Mouse (Mus musculus) kidney, embryonic 16.5 days (tissue): ENCODE results near the gene Ntng1. TPM values are rescaled to one million over a fixed set of nuclear protein-coding genes. Genes with fewer than 3 reads are reported as not detected.

ENCODE experiments used
- ATAC-seq: fragments of 200-750 bp; cut with Nextera tagmentation; 2 replicates; pipeline ENCODE4 v1.8.0; 2017; ENCODE audit warnings: moderate TSS enrichment; ENCODE audit not compliant: low FRiP score, low TSS enrichment
- H3K27ac ChIP-seq: fragments of 300-500 bp; sonication (generic); 2 replicates; pipeline ENCODE4 v1.5.1; 2014; ENCODE audit warnings: low read length
- H3K27me3 ChIP-seq: fragments of 300-500 bp; sonication (generic); 2 replicates; pipeline ENCODE4 v1.6.1; 2014; ENCODE audit warnings: low read length, control low read depth, mixed read lengths; ENCODE audit not compliant: insufficient read depth
- H3K36me3 ChIP-seq: fragments of 300-500 bp; sonication (generic); 2 replicates; pipeline ENCODE4 v1.6.1; 2014; ENCODE audit warnings: low read length, control low read depth, mixed read lengths; ENCODE audit not compliant: insufficient read depth
- H3K4me1 ChIP-seq: fragments of 300-500 bp; sonication (generic); 2 replicates; pipeline ENCODE4 v1.6.1; 2014; ENCODE audit warnings: low read length, control low read depth, mixed read lengths; ENCODE audit not compliant: insufficient read depth
- H3K4me2 ChIP-seq: fragments of 300-500 bp; sonication (generic); replicated peaks from 2 replicates; pipeline ENCODE4 v1.6.1; 2014; ENCODE audit warnings: low read depth, low read length
- H3K4me3 ChIP-seq: fragments of 300-500 bp; sonication (generic); 2 replicates; pipeline ENCODE4 v1.5.1; 2014; ENCODE audit warnings: mild to moderate bottlenecking, low read length
- H3K9ac ChIP-seq: fragments of 300-500 bp; sonication (generic); replicated peaks from 2 replicates; pipeline ENCODE4 v1.6.1; 2014; ENCODE audit warnings: low read length
- H3K9me3 ChIP-seq: fragments of 300-500 bp; sonication (generic); 2 replicates; pipeline ENCODE4 v1.6.1; 2016; ENCODE audit warnings: low read length, control low read depth
- WGBS: fragments of 180-500 bp; shearing (Covaris S2); extraction: QIAGEN DNeasy Blood & Tissue Kit; methylation state at CpG from one replicate; pipeline ENCODE4 v1.1.7; 2014; 5-methylcytosine and 5-hydroxymethylcytosine counted together
- polyA plus RNA-seq: library from polyadenylated mRNA; unstranded; fragments of >200 nt; fragmentation: Nextera tagmentation; extraction: Ambion mirVana; gene quantifications from 2 replicates; pipeline ENCODE4 v1.2.1, GENCODE M21; 2015

Ntng1 gene
- 1.0 and 1.1 TPM in 2 replicates for polyA plus RNA-seq

DNA sequence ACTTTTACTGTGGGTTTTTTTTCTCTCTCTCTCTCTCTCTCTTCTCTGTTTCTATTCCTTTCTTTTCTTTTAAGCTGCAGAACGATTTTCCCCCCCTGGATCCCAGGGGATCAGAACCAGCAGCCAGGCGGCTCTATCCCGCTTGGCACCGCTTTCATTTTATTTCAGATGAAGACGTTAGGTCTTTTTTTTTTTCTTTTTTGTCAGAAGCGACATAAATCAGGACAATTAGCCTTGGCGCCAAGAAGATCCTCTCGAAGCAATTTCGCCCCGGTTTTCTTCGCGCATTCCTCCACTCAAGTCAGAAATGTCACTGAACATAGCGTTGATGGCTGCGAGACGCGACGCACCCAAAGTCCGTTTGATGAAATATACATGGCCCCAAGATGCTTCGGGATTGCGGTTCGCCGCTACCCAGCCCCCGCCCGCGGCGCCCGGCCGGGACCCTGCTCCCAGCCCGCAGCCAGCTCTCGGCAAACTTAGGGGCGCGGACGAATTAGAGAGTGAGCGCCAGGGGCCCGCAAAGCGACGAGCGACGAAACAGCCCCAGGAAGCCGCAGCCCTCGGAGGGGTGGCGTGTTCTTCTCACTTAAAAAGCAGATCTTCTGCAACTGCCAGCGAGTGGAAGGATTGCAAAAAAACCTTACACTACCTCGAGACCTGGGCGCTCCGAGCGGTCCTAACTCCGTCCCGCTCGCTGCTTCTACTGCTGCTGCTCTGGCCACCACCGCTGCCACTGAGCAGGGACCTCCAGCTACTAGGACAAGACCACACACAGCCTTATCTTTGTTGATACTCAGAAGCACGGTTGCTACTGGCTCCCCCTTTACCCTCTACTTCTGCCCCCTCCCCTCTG lies at the start of gene Ntng1:
Ntng1 (minus strand) TSS at position 806 of the 856 bp plus-strand sequence.
- peak within 1 kb of the TSS; percentile 99 for H3K4me2 ChIP-seq
- peak; percentile 77 for ATAC-seq
- H3K4me1 ChIP-seq: peaks cover 9% of the 10 kb centered on the region
- no peak within 1 kb of the TSS for H3K27ac ChIP-seq
- WGBS: 0% methylated on average over 52 of the region's 52 CpGs
- no peaks in the 10 kb centered on the region for H3K9me3 ChIP-seq
- H3K4me3 ChIP-seq: peak within 1 kb of the TSS; percentile 60
- H3K9ac ChIP-seq: peak within 1 kb of the TSS; percentile 62
- H3K27me3 ChIP-seq: peaks cover 18% of the 10 kb centered on the region; the same call in 1 of the 2 replicates
- H3K36me3 ChIP-seq: no peaks in the 10 kb centered on the region

DNA sequence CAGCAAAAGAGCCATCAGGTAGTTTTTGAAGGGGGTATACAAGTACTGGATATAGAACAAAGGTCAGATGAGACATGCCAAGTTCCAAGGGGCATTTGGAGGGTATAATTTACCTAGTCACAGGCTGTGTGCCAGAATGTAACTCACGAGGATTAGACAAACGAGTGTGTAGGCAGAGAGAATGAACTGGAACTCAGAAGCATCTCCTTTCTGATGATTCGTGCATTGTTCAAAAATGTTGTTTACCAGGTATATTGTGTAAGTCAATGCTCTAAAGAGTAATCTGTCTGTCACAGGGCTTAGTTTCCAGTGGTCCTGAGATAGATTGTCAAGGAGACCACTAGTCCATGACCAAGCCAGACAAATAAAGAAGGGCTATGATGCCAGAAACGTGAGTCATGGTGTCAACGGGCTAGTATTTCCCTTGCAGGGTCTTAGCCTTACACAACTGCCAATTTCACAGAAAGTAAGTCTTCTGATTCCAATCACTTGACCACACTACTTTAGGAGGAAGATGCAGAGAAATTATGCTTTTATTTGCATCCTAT lies 43.7 kb upstream of the Ntng1 start:
- H3K4me3 ChIP-seq: no peak overlapping the region
- no peak overlapping the region for H3K27ac ChIP-seq
- no peaks in the 10 kb centered on the region for H3K4me1 ChIP-seq
- H3K36me3 ChIP-seq: no peaks in the 10 kb centered on the region
- H3K9ac ChIP-seq: no peak overlapping the region
- no peaks in the 10 kb centered on the region for H3K9me3 ChIP-seq
- WGBS: 71% methylated on average over 5 of the region's 5 CpGs
- H3K4me2 ChIP-seq: no peak overlapping the region
- no peak for ATAC-seq
- no peaks in the 10 kb centered on the region for H3K27me3 ChIP-seq

DNA sequence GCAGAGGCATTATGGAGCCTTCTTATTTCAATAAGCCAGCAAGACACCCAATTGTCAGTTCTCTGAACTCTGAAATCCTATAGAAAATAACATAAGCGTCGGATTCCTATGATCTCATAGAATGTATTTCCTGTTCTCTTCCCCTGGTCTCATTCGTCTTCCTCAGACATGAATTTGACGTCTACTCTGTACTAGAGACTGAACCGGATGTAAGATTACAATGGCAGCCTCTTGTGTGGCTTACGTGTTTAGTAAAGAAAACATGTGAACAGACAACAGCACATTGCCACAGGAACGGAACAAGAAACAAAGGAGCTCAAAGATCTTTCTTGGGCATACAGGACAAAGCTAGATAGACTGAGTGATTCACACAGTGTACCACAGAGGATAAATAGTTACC lies 5.3 kb upstream of the Ntng1 start:
- H3K27ac ChIP-seq: no peak overlapping the region
- no peak overlapping the region for H3K9ac ChIP-seq
- 59% methylated on average over 7 of the region's 7 CpGs for WGBS
- H3K4me2 ChIP-seq: no peak overlapping the region
- H3K9me3 ChIP-seq: no peaks in the 10 kb centered on the region
- ATAC-seq: no peak
- no peaks in the 10 kb centered on the region for H3K36me3 ChIP-seq
- H3K4me3 ChIP-seq: no peak overlapping the region
- H3K4me1 ChIP-seq: peaks cover under 1% of the 10 kb centered on the region; the same call in 1 of the 2 replicates
- peaks cover 10% of the 10 kb centered on the region; the same call in 1 of the 2 replicates for H3K27me3 ChIP-seq

DNA sequence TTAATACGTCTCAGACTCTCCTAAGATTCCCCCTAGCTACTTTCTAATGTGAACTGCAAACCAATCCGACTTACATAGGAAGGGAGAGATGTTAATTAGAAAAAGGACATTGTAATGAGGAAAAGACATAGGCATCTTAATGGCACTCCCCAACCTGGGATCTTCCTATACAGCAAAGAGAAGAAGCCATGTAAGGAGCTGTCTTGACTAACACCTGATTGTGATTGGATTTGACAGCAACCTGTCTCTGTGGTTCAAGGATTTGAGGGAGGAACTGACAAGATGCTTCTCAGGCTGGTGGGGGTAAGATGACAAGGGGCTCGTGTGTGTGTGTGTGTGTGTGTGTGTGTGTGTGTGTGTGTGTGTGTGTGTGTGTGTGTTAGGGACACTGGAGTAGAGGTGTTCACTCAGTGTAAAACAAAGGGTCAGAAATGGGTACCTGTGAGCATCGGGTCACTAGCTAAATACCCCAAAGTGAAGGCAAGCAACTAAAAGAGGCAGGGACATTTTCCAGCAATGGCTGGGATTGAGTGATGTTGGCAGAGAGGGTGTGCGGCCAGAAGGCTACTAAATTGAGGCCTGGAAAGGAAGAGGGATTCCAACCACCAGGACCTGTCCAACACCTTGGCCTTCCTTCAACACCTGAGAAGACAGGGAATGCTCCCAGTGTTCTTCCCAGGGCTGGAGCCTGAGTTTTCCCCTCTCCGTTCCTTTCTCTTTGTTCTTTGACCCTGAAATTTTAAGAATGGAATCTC lies 667 bp upstream of the Ntng1 start:
- peaks cover 18% of the 10 kb centered on the region; the same call in 1 of the 2 replicates for H3K27me3 ChIP-seq
- no peak for ATAC-seq
- H3K4me3 ChIP-seq: no peak overlapping the region; the same call in 1 of the 2 replicates
- H3K27ac ChIP-seq: no peak overlapping the region
- no peak overlapping the region; the same call in 1 of the 2 replicates for H3K4me2 ChIP-seq
- H3K36me3 ChIP-seq: no peaks in the 10 kb centered on the region
- H3K9me3 ChIP-seq: no peaks in the 10 kb centered on the region
- 46% methylated on average over 6 of the region's 6 CpGs for WGBS
- no peak overlapping the region for H3K9ac ChIP-seq
- H3K4me1 ChIP-seq: peaks cover 9% of the 10 kb centered on the region

DNA sequence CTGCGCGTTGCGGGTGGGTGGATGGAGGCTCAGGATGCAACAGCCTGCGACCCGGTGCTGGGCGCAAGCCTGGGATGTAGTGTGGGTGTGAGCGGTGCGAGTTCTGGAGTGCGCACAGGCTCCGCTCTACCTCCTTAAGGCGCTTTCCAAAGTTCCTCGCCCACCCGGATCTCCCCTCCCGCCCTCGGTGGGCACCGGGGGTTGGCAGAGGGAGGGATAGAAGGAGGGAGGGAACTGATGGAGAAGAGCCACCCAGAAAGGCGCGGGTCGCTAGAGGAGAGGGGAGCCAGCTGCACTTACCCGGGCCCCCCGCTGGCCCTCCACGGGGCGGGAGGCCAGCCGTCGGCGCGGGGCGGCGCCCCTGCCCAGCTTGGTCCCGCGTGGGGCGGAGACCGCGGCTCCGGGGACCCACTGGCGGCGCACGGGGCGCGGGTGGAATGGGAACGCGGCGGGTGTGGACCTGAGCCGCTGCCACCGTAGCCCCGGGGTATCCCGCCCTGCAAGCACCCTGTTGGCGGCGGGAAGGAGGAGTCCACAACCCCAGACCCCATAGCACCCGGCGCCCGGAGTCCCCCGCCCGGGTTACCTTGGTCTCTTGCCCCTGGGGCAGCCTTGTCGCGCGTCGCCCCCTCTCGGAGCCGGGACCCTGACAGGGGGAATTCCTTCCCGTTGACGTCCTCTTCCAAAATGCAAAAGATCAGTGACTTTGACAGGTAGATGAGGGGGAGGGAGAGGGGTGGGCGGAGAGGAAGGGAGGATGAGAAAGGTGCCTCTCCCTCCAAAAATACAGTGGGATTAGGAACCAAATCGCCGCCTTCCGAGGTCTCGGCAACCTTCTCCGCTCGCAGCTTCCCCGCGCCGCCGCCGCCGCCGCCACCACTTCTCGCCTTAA lies 1.3 kb downstream of the Ntng1 start:
- peak; percentile 57 for ATAC-seq
- WGBS: under 1% methylated on average over 73 of the region's 77 CpGs
- Histone ChIP-seq H3K4me2 (peak overlapping the region; percentile 99), H3K9me3 (no peaks in the 10 kb centered on the region), H3K4me3 (peak overlapping the region; percentile 60), H3K4me1 (peaks cover 9% of the 10 kb centered on the region), H3K27ac (no peak overlapping the region), H3K27me3 (peaks cover 18% of the 10 kb centered on the region; the same call in 1 of the 2 replicates), H3K9ac (peak overlapping the region; percentile 62), H3K36me3 (no peaks in the 10 kb centered on the region)

DNA sequence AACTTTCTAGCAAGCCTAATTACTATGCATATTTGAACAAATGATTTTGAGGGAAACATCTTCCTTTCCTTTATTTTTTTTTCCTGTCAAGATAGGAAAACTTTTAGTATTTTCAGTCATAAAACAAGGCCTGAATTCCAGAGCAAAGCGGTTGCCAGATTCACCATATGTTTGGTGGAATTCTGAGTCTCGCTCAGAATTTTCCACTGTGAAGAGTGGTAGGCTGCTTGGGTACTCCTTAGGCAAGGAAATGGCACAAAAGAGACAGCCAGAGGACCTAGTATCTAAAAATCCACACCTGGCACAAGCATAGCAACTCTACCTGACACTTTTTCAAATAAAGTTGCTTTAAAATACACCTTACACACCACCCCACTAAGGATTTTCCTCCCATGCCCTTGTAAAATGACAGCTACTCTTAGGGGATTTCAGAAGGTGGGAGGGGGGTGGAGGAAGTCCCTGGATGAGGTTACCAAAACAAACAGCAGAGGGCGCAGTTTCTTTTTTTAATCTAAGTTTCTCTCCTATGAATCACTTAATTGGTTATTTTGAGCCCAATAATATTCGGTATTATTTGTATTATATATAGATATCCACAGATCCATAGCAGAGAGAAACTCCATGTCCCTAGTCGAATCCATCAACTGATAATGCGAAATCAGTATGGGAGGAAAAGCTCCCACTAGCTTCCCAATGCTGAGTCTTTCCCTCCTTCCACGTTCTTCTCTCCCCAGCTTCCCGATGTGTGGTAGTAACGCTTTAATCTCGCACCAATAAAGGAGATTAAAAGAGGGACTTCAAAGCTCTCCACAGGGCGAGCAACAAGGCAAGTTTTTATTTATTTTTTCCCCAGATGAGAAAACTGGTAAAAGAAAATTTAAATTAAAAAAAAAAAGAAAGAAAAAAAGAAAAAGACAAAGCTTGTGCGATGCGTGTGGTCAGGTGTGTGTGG lies 2.2 kb downstream of the Ntng1 start:
- no peaks in the 10 kb centered on the region for H3K36me3 ChIP-seq
- H3K4me2 ChIP-seq: peak overlapping the region; percentile 99
- H3K4me3 ChIP-seq: peak overlapping the region; percentile 60
- 4% methylated on average over 13 of the region's 13 CpGs for WGBS
- no peak overlapping the region for H3K27ac ChIP-seq
- peaks cover 18% of the 10 kb centered on the region; the same call in 1 of the 2 replicates for H3K27me3 ChIP-seq
- no peak overlapping the region for H3K9ac ChIP-seq
- peak; percentile 40; the same call in 1 of the 2 replicates for ATAC-seq
- no peaks in the 10 kb centered on the region for H3K9me3 ChIP-seq
- H3K4me1 ChIP-seq: peaks cover 9% of the 10 kb centered on the region

DNA sequence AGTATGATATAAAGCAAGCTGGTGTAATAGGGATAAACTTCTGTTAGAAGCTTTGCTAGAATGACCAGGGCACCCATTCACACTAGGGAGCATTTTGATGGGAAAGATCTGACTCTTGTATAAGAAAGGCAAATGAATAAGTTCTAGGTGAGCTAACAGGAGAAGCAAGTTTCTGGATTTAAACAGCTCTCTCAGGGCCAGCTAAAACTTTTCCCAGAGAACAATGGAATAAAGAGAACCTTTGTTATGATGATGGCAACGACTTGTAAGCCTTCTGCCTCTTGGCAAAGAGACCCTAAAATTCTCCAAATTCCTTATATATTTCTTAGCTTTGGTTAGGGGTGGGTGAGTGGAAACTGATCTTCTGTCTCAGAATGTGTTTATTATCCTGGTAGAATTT lies 7.7 kb downstream of the Ntng1 start:
- Histone ChIP-seq H3K36me3 (no peaks in the 10 kb centered on the region), H3K4me2 (no peak overlapping the region), H3K4me3 (no peak overlapping the region), H3K27ac (no peak overlapping the region), H3K4me1 (no peaks in the 10 kb centered on the region), H3K9me3 (no peaks in the 10 kb centered on the region), H3K9ac (no peak overlapping the region), H3K27me3 (no peaks in the 10 kb centered on the region)
- ATAC-seq: no peak
- 18% methylated on average over 1 of the region's 1 CpGs for WGBS

DNA sequence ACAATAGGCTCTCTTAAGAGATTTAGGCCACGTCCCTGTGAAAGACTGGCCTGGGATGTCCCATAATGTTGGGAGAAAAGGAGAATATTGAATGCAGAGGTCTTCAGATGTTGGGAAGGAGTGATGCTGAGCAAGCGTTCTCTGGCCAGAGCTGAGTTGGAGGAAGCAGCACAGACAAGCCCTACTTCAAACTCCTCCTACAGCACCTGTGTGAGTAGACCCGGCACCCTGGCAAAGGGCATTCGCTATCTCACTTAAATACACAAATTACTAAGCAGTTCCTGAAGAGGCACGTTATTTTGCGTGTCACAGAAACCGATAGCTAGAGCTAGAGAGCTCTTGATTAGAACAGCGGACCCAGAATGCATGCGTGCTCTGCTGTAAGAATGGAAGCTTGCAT lies 10.7 kb downstream of the Ntng1 start:
- H3K9me3 ChIP-seq: no peaks in the 10 kb centered on the region
- no peak overlapping the region for H3K9ac ChIP-seq
- H3K4me2 ChIP-seq: no peak overlapping the region
- no peaks in the 10 kb centered on the region for H3K4me1 ChIP-seq
- H3K4me3 ChIP-seq: no peak overlapping the region
- WGBS: 80% methylated on average over 9 of the region's 9 CpGs
- H3K36me3 ChIP-seq: no peaks in the 10 kb centered on the region
- H3K27ac ChIP-seq: no peak overlapping the region
- no peaks in the 10 kb centered on the region for H3K27me3 ChIP-seq
- no peak for ATAC-seq
